In genomic region chr9:67605867-67606435, GRCm38 (mm10) we compare ENCODE assay signal across 10 mouse cellular contexts. TPM values are rescaled to one million over a fixed set of nuclear protein-coding genes. Genes with fewer than 3 reads are reported as not detected.
DNase-seq lines count a peak whose midpoint lies in the region; ATAC-seq and TF ChIP-seq lines count a peak whose summit lies in the region.
"Had no signal": no experiment of that assay in that cellular context is flagged by ENCODE, and none has a peak within 500 bp of the region (broad histone marks: within the 10 kb centered on the region; RNA-seq: fewer than 3 reads in every experiment).

No protein-coding gene starts in this region.

- 77% methylated on average over 7 of the region's 7 CpGs for WGBS in liver, adult 2 months
- 68% methylated on average over 7 of the region's 7 CpGs for WGBS in liver, embryonic 12.5 days (ENCODE audit: insufficient replicate concordance)
- 18% methylated on average over 7 of the region's 7 CpGs for WGBS in intestine, embryonic 15.5 days
- 83% methylated on average over 7 of the region's 7 CpGs for WGBS in cerebellum, adult 2 months

- no peaks in the 10 kb centered on the region; the same call in 1 of the 2 replicates for H3K4me1 ChIP-seq in liver, adult 2 months (ENCODE audit: control insufficient read depth, insufficient read depth, low read length)
- no peaks in the 10 kb centered on the region for H3K4me1 ChIP-seq in liver, embryonic 12.5 days
- H3K4me1 ChIP-seq in intestine, embryonic 15.5 days (replicated peaks) = peaks cover 3% of the 10 kb centered on the region; the same call in 1 of the 2 replicates
- no peaks in the 10 kb centered on the region for H3K4me1 ChIP-seq in cerebellum, adult 2 months (ENCODE audit: control insufficient read depth, insufficient read depth, low read length)

- no peak overlapping the region for H3K9ac ChIP-seq in liver, adult 2 months (ENCODE audit: low read depth, low read length)
- no peak overlapping the region for H3K9ac ChIP-seq in liver, embryonic 12.5 days
- no peak overlapping the region for H3K9ac ChIP-seq in intestine, embryonic 15.5 days

- no peak overlapping the region for H3K4me2 ChIP-seq in liver, embryonic 12.5 days
- no peak overlapping the region for H3K4me2 ChIP-seq in intestine, embryonic 15.5 days (replicated peaks)

- no peak for TF ChIP-seq CTCF in liver, adult 2 months (IDR thresholded peaks at IDR 0.05; ENCODE audit: low read depth, low read length)
- no peak for TF ChIP-seq CTCF in cerebellum, adult 2 months (IDR thresholded peaks at IDR 0.05; ENCODE audit: borderline replicate concordance, insufficient read depth, low read depth, low read length)

- H3K27me3 ChIP-seq in liver, adult 2 months (ENCODE audit: control insufficient read depth, insufficient read depth, low read length) = no peaks in the 10 kb centered on the region
- H3K27me3 ChIP-seq in liver, embryonic 12.5 days (replicated peaks) = no peaks in the 10 kb centered on the region
- no peaks in the 10 kb centered on the region for H3K27me3 ChIP-seq in intestine, embryonic 15.5 days (replicated peaks)
- no peaks in the 10 kb centered on the region for H3K27me3 ChIP-seq in cerebellum, adult 2 months (ENCODE audit: control insufficient read depth, insufficient read depth, low read length)
- H3K27me3 ChIP-seq: CH12.LX had no signal

- no peak overlapping the region for H3K4me3 ChIP-seq in liver, adult 2 months (ENCODE audit: insufficient read depth, low read depth, low read length)
- no peak overlapping the region for H3K4me3 ChIP-seq in liver, embryonic 12.5 days
- H3K4me3 ChIP-seq in intestine, embryonic 15.5 days (replicated peaks) = no peak overlapping the region
- H3K4me3 ChIP-seq in cerebellum, adult 2 months (replicated peaks; ENCODE audit: insufficient read depth, low read depth, low read length) = no peak overlapping the region

- peaks cover 3% of the 10 kb centered on the region; the same call in 1 of the 2 replicates for H3K79me2 ChIP-seq in liver, adult 2 months (ENCODE audit: control insufficient read depth, insufficient read depth, low read length)

- peak; percentile 46 for DNase-seq in liver, adult 2 months (ENCODE audit: extremely low read depth, low read depth, low spot score)
- DNase-seq in kidney, postnatal 4 days = peak; percentile 37 to 60
- DNase-seq in urinary bladder, postnatal 25 days (ENCODE audit: low spot score) = no peak
- DNase-seq in cerebellum, adult 2 months = no peak
- no peak for DNase-seq in right cerebral cortex, adult 2 months (ENCODE audit: low spot score in 2 of 2)
- DNase-seq in right cerebral cortex, postnatal 4 days = no peak

- peak overlapping the region; percentile 51; the same call in 1 of the 2 replicates for H3K27ac ChIP-seq in liver, adult 2 months (replicated peaks; ENCODE audit: insufficient read depth, low read depth, low read length)
- no peak overlapping the region for H3K27ac ChIP-seq in liver, embryonic 12.5 days
- H3K27ac ChIP-seq in intestine, embryonic 15.5 days = no peak overlapping the region
- no peak overlapping the region for H3K27ac ChIP-seq in cerebellum, adult 2 months (ENCODE audit: insufficient read depth, low read length)
- H3K27ac ChIP-seq: hindbrain, postnatal 0 days had no signal

- no peak for ATAC-seq in liver, embryonic 12.5 days
- ATAC-seq in intestine, embryonic 15.5 days = peak; percentile 43; the same call in 1 of the 2 replicates
- ATAC-seq: hindbrain, postnatal 0 days had no signal

- H3K36me3 ChIP-seq in liver, adult 2 months (ENCODE audit: control insufficient read depth, insufficient read depth, low read length) = no peaks in the 10 kb centered on the region
- no peaks in the 10 kb centered on the region for H3K36me3 ChIP-seq in liver, embryonic 12.5 days
- H3K36me3 ChIP-seq in intestine, embryonic 15.5 days = no peaks in the 10 kb centered on the region

- no peak for TF ChIP-seq POLR2A in liver, adult 2 months (IDR thresholded peaks at IDR 0.05; ENCODE audit: extremely low read depth, insufficient read depth, low read length)
- no peak for TF ChIP-seq POLR2A in cerebellum, adult 2 months (IDR thresholded peaks at IDR 0.05; ENCODE audit: borderline replicate concordance, insufficient read depth, low read length)

- no peaks in the 10 kb centered on the region for H3K9me3 ChIP-seq in liver, embryonic 12.5 days (replicated peaks)
- no peaks in the 10 kb centered on the region for H3K9me3 ChIP-seq in intestine, embryonic 15.5 days

RNA-seq across cellular contexts. Expression of gene Tln2, which starts 46.4 kb away (rescaled TPM):
- total RNA-seq in liver, adult 2 months (2014; rRNA removed) = 4.6 and 5.5 TPM in 2 replicates
- polyA plus RNA-seq in liver, adult 2 months (2012; rRNA removed) = 1.9 and 2.6 TPM in 2 replicates
- polyA plus RNA-seq in liver, embryonic 12.5 days (2016; fragmentation: Nextera tagmentation; extraction: Ambion mirVana) = 5.0 and 5.2 TPM in 2 replicates
- polyA plus RNA-seq in intestine, embryonic 15.5 days (2015; fragmentation: Nextera tagmentation; extraction: Ambion mirVana) = 28.0 and 29.4 TPM in 2 replicates
- polyA plus RNA-seq in cerebellum, adult 2 months (2012; rRNA removed) = 25.9 and 28.7 TPM in 2 replicates

Comparison
In these comparisons a context has a peak if more than half of its experiments do, and no peak if none do; other contexts are left out.
1. DNase-seq: peak in liver, adult 2 months (single experiment) and kidney, postnatal 4 days (2 of 2); none in urinary bladder, postnatal 25 days (single experiment), cerebellum, adult 2 months (0 of 2), right cerebral cortex, adult 2 months (0 of 2) and right cerebral cortex, postnatal 4 days (single experiment).